Mouse (Mus musculus) megakaryocyte, embryonic 14.5 days (primary cell): ENCODE measurements around the gene Ocrl. TPM values are rescaled to one million over a fixed set of nuclear protein-coding genes. Genes with fewer than 3 reads are reported as not detected.

Experiments
- H3K27me3 ChIP-seq: replicated peaks from 2 replicates; pipeline ENCODE3; 2012; ENCODE audit warnings: inconsistent platforms
- H3K36me3 ChIP-seq: replicated peaks from 2 replicates; pipeline ENCODE3; 2012; ENCODE audit warnings: low read length, inconsistent platforms, mixed read lengths
- H3K4me1 ChIP-seq: 2 replicates; pipeline ENCODE4 v1.6.1; 2012; ENCODE audit warnings: inconsistent platforms
- H3K4me3 ChIP-seq: replicated peaks from 2 replicates; pipeline ENCODE3; 2012; ENCODE audit warnings: moderate library complexity, mild to moderate bottlenecking, inconsistent platforms
- H3K9me3 ChIP-seq: 2 replicates; pipeline ENCODE4 v1.6.1; 2012; ENCODE audit warnings: inconsistent platforms
- FLI1 ChIP-seq: IDR thresholded peaks from 2 replicates; pipeline ENCODE4 v1.6.1; 2012; ENCODE audit warnings: low read length, inconsistent platforms, mixed read lengths
- GATA1 ChIP-seq: IDR thresholded peaks from 3 replicates; pipeline ENCODE4 v1.6.1; 2012; ENCODE audit warnings: mixed read lengths, low read length, inconsistent platforms, borderline replicate concordance
- polyA plus RNA-seq: library from polyadenylated mRNA; stranded (reverse); fragments of >175 nt; gene quantifications from 2 replicates; pipeline ENCODE4 v1.2.3, GENCODE M21; 2012; ENCODE audit warnings: low replicate concordance; ENCODE audit not compliant: insufficient read depth

The Ocrl gene
- polyA plus RNA-seq: 1.9 TPM in 1 of 2 replicates, not detected in the other

DNA sequence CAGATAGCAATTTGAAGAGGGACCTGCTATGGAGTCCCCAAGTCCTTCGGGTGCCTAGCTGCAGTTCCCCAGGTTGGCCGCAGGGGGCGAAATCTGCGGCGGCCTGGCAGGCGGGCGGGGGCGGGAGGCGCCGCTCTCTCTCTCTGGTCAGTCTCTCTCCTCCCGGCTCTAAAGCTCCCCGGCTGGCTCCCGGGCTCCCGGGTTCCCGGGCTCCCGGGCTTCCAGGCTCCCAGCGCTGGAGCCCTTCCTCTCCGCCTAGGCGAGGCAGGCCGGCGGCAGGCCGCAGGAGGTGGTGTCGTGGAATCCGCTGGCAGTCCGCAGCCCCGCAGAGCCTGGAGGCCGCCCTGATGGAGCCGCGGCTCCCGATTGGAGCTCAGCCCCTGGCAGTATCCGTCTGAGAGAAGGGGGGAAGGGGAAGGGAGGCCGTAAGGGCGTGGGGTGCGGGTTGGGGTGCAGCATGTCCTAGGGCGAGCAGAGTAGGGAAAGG lies at the start of gene Ocrl:
Gene Ocrl (plus strand): TSS at position 82 of the 487 bp plus-strand sequence.
- peaks cover 5% of the 10 kb centered on the region for H3K27me3 ChIP-seq
- H3K9me3 ChIP-seq: no peaks in the 10 kb centered on the region
- peak within 1 kb of the TSS; percentile 94 for H3K4me3 ChIP-seq
- TF ChIP-seq GATA1: no peak
- TF ChIP-seq FLI1: no peak
- H3K4me1 ChIP-seq: peaks cover 21% of the 10 kb centered on the region
- peaks cover 16% of the 10 kb centered on the region for H3K36me3 ChIP-seq

DNA sequence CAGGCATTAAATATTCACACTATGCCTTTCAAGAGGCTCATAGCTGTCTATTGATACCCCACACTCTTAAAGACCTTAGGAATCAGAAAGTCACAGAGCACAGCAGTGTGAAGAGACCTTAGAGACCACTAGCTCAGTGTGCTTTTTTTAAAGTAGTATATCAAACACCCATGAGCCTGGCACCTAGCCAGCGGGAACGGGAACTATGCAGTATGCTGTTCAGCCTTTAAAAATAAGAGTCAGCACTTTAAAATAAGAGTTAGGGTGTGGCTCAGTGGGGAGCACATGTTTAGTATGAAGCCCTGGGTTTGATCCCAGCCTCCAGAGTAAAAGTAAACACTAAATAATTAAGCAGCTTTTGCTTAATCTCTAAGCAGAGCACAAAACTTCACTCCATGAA lies 32.1 kb upstream of the Ocrl start:
- no peaks in the 10 kb centered on the region for H3K9me3 ChIP-seq
- H3K4me1 ChIP-seq: no peaks in the 10 kb centered on the region
- no peak overlapping the region for H3K4me3 ChIP-seq
- TF ChIP-seq GATA1 (no peak), FLI1 (no peak)
- H3K36me3 ChIP-seq: no peaks in the 10 kb centered on the region
- H3K27me3 ChIP-seq: no peaks in the 10 kb centered on the region

DNA sequence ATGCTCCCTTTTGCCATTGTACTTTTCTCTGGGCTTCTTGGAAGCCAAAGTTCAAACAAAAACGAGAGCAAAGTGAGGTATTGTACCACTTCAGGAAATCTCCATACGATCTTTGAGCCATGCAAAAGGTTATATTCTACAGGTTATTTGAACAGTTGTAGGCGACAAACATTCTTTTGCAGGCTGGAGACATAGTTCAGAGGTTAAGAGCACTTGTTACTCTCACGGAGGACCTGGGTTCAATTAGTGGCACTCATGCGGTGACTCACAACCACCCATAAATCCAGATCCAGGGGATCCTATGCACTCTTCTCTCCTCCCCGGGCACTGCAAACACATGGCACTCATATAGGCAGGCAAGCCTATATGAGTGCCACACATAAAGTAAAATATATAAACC lies 29.4 kb upstream of the Ocrl start:
- no peaks in the 10 kb centered on the region for H3K9me3 ChIP-seq
- H3K36me3 ChIP-seq: no peaks in the 10 kb centered on the region
- H3K4me3 ChIP-seq: no peak overlapping the region
- no peaks in the 10 kb centered on the region for H3K4me1 ChIP-seq
- TF ChIP-seq FLI1: no peak
- no peak for TF ChIP-seq GATA1
- no peaks in the 10 kb centered on the region for H3K27me3 ChIP-seq

DNA sequence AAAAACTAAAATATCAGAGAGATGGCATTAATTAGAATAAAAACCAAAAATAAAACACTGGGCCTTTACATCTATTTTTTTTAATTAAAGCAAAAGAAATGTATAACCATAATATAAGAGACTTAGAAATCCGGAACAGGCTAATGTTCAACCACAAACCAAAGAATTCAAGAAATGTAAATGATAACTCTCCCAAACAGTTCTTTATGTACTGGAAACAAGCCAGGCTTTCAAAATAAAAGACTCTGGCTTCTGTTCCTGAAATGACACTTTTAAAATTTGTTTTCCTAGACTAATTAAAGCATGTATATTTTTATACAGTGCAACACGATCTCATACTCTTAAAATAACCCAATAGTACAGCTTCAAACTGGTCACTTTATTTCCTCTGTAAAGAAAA lies 24.8 kb upstream of the Ocrl start:
- Histone ChIP-seq H3K27me3 (peaks cover 16% of the 10 kb centered on the region), H3K4me3 (no peak overlapping the region), H3K36me3 (no peaks in the 10 kb centered on the region), H3K9me3 (no peaks in the 10 kb centered on the region), H3K4me1 (peaks cover 7% of the 10 kb centered on the region)
- TF ChIP-seq GATA1: no peak
- no peak for TF ChIP-seq FLI1

DNA sequence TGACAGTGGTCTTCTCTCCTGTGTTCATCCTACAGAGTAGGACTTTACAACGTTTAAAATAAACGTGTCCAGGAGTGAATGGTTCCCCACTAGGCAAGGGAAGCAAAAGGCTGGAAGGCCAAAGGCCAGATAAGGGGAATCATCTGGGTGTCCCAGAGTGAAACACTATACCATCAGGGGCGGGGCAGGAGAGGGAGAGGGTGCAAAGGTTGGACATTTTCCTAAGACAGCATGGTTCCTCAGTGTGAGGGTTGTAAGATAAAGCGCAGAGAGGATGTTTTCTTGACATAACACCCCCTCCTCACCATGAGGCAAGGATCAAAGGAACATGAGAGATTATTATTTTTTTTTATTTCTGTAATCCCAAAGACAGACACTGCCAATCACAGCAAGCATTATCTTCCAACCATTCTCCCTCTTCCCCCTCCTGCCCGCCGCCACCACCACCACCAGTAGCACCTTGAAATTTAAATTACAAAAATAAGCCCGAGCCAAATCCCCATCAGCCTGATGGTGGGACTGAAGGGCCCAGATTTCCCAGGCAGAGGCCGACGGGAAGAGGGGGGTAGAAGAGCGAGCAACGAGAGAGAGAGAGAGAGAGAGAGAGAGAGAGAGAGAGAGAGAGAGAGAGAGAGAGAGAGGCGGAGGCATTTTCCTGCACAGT lies 20.8 kb upstream of the Ocrl start:
- Histone ChIP-seq H3K9me3 (no peaks in the 10 kb centered on the region), H3K4me1 (peaks cover 10% of the 10 kb centered on the region), H3K4me3 (peak overlapping the region; percentile 91), H3K36me3 (no peaks in the 10 kb centered on the region), H3K27me3 (peaks cover 31% of the 10 kb centered on the region)
- TF ChIP-seq GATA1 (no peak), FLI1 (no peak)

DNA sequence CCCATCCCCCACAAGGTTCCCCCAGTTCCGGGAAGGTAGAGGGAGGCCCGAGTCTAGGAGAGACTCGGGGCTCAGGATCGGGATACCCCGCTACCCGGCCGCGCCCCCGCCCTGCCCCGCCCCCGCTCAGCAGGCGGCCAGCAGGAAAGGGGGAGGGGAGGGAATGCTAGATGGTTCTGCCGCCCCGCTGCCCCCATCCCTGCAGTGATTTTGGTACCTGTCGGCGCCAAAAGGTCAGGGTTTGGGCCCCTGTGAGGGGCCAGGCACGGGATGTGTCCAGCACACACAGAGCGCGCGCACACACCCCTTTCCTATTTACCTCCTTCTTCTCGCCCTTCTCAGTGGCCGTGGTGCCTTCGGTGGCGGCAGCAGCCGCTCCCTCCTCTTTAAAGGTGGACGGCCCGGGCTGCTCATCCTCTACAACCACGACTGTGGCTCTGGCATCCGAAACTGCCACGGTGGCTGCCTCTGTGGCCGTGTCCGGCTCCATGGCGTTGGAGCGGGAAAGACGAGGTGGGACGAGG lies 20.2 kb upstream of the Ocrl start:
- no peak for TF ChIP-seq FLI1
- TF ChIP-seq GATA1: no peak
- Histone ChIP-seq H3K4me1 (peaks cover 10% of the 10 kb centered on the region), H3K27me3 (peaks cover 31% of the 10 kb centered on the region), H3K9me3 (no peaks in the 10 kb centered on the region), H3K4me3 (peak overlapping the region; percentile 91), H3K36me3 (no peaks in the 10 kb centered on the region)

DNA sequence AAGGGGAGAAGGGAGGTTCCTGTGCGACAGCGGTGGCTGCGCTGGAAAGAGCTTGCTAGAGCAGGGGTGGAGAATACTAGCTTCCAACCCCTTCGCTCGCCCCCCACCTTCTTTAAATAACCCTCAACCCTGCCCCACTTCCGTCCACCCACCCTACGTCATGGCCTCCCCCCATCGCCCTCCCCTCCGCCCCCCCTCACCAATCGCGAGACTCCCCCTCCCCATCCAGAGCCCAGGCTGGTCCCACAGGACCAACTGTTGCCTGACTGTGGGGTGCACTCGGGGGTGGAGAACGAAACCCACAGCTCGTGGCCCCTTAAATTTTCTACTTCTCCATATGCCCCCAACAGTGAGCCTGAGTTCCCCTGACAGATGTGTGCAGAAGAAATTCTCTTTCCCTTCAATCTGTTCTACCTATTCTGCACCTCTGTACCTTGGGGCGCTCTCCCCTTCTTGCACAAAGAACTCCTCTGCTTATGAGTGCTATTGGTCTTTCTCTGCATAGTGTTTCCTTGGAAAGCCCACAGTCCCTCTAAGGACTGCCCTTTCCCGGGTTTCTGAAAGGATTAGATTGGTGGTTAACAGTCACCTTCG lies 19.7 kb upstream of the Ocrl start, which contains the start of gene Smarca1:
Gene Smarca1 (minus strand): TSS at position 544 of the 594 bp plus-strand sequence.
- Histone ChIP-seq H3K9me3 (no peaks in the 10 kb centered on the region), H3K4me3 (peak within 1 kb of the TSS; percentile 91), H3K27me3 (peaks cover 31% of the 10 kb centered on the region)

DNA sequence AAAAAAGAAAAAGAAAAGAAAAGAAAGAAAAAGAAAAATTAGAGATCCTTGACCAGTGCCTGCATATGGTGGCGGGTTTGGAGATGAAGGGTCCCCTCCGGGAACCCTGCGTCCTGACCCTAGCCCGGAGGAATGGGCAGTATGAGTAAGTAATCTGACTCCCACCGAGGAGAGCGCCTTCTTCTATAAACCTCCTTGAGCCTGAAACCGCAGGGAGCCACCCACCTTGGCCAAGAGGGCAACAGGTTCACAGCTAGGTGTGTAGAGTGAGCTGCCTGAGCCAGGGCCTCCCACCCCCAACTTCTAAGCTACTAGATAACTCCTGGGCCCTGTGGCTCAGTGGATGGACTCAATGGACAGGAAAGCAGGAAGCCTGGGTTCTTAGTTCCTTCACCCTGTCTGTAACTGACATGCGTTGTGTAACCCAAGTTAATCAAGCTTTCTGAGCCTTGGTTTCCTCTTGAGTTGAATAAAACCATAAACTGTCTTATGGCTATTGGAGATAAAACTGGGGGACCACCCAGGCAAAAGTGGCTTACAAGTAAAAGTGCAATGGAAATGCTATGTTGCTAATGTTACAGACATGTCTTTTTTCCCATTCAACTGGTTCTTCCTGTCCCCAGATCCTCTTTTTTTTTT lies 836 bp downstream of the Ocrl start:
- Histone ChIP-seq H3K36me3 (peaks cover 23% of the 10 kb centered on the region), H3K9me3 (no peaks in the 10 kb centered on the region), H3K27me3 (peaks cover 9% of the 10 kb centered on the region), H3K4me1 (peaks cover 28% of the 10 kb centered on the region), H3K4me3 (peak overlapping the region; percentile 94)
- TF ChIP-seq GATA1 (no peak), FLI1 (no peak)

More for the DNA sequence above, 19.7 kb upstream of the Ocrl start, which contains the start of gene Smarca1:
- TF ChIP-seq GATA1 (no peak), FLI1 (no peak)
- no peaks in the 10 kb centered on the region for H3K36me3 ChIP-seq
- H3K4me1 ChIP-seq: peaks cover 10% of the 10 kb centered on the region

DNA sequence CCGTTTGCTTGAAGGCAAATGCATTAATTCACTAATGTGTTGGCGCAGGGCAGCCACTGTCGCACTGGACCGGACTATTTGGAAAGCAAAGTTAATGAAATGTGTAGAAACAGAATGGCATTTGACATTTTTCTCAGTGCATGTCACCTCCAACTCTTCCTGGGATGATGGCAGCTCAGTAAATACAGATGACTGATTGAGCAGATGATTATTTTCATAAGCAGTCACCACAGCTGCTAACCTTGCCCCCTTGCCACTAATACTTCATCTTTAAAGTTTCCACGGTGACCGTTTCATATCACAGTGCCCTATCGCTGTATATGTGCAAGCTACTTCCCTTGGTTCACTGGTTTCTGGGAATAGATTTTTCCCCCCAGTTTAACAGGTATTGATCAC lies 1.4 kb downstream of the Ocrl start:
- Histone ChIP-seq H3K4me3 (peak overlapping the region; percentile 94), H3K27me3 (peaks cover 9% of the 10 kb centered on the region)
- no peak for TF ChIP-seq GATA1
- no peak for TF ChIP-seq FLI1

DNA sequence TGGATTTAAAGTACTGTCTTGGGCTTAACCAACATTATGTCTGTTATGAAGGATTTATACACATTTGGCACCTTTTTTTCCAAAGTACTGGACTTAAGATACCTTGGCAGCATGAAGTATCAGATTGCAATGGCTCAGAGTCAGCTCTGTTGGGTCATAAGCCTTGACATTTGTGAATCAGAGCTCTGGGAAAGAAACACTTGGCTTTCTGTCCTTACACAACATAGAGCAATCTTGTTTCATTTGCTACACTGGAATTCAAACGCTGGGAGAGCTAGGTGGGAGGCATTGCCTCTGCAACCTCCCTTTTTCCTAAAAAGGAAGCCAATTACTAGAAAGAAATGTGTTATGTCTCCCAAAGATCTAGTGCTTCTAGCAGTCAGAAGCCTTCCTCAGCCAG lies 4.6 kb downstream of the Ocrl start:
- TF ChIP-seq FLI1 (no peak), GATA1 (no peak)
- no peaks in the 10 kb centered on the region for H3K9me3 ChIP-seq
- H3K36me3 ChIP-seq: peaks cover 51% of the 10 kb centered on the region
- peaks cover 9% of the 10 kb centered on the region for H3K27me3 ChIP-seq
- H3K4me1 ChIP-seq: peaks cover 32% of the 10 kb centered on the region
- H3K4me3 ChIP-seq: no peak overlapping the region

More for the DNA sequence above, 1.4 kb downstream of the Ocrl start:
- Histone ChIP-seq H3K4me1 (peaks cover 28% of the 10 kb centered on the region), H3K9me3 (no peaks in the 10 kb centered on the region), H3K36me3 (peaks cover 28% of the 10 kb centered on the region)
